Mouse (Mus musculus): ENCODE data around the gene Kpna3. TPM values are rescaled to one million over a fixed set of nuclear protein-coding genes. Genes with fewer than 3 reads are reported as not detected.

Gene Kpna3
- polyA plus RNA-seq, 1 experiment from 2014 or later = 31.5 TPM

GRCm38 (mm10) chr14:61415311-61415710, 24.4 kb downstream of the Kpna3 start:
- H3K36me3 ChIP-seq (ENCODE audit: control insufficient read depth, insufficient read depth, low read length) = no peaks in the 10 kb centered on the region
- H3K27me3 ChIP-seq (ENCODE audit: control insufficient read depth, insufficient read depth, low read length) = no peaks in the 10 kb centered on the region
- no peak overlapping the region for H3K27ac ChIP-seq (replicated peaks in 1 of 2; ENCODE audit: control insufficient read depth in 1 of 2, insufficient read depth in 1 of 2, low read depth in 2 of 2, low read length in 2 of 2)
- no peaks in the 10 kb centered on the region for H3K4me1 ChIP-seq (ENCODE audit: control insufficient read depth in 2 of 2, insufficient read depth in 2 of 2, low read length in 2 of 2)
- 83% methylated on average over 5 of the region's 5 CpGs for WGBS
- no peak for ATAC-seq (ENCODE audit: insufficient number of reproducible peaks, insufficient read depth, low FRiP score, low read depth)
- no peak overlapping the region for H3K9ac ChIP-seq (ENCODE audit: low read length)
- H3K4me3 ChIP-seq (ENCODE audit: control insufficient read depth in 1 of 2, insufficient read depth in 1 of 2, low read depth in 1 of 2, low read length in 2 of 2) = no peak overlapping the region
- no peak overlapping the region for H3K4me2 ChIP-seq (ENCODE audit: low read length)
- no peaks in the 10 kb centered on the region for H3K9me3 ChIP-seq (ENCODE audit: control insufficient read depth, low read length)

DNA sequence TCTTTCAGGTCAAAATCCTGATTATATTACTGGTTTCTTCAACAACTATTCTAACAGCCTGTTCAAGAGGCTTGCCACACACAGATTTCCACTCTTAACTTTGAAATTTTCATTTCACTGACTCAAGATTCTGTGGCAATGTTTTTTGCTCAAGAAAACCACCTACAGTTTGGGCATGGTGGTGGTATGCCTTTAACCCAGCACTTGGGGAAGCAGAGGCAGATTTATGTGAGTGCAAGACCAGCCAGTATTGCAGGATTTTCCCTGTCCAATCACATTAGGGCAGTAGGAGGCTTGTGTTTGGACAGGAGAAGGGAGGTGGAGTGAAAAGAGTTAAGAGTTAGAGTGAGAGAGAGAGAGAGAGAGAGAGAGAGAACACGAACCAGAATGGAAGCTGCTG, 24.9 kb downstream of the Kpna3 start:
- H3K27ac ChIP-seq (replicated peaks in 1 of 2; ENCODE audit: control insufficient read depth in 1 of 2, insufficient read depth in 1 of 2, low read depth in 2 of 2, low read length in 2 of 2) = no peak overlapping the region
- no peaks in the 10 kb centered on the region for H3K27me3 ChIP-seq (ENCODE audit: control insufficient read depth, insufficient read depth, low read length)
- 8% methylated on average over 1 of the region's 1 CpGs for WGBS
- no peak overlapping the region for H3K4me2 ChIP-seq (ENCODE audit: low read length)
- ATAC-seq (ENCODE audit: insufficient number of reproducible peaks, insufficient read depth, low FRiP score, low read depth) = no peak
- no peak overlapping the region for H3K4me3 ChIP-seq (ENCODE audit: control insufficient read depth in 1 of 2, insufficient read depth in 1 of 2, low read depth in 1 of 2, low read length in 2 of 2)
- no peak overlapping the region for H3K9ac ChIP-seq (ENCODE audit: low read length)
- H3K9me3 ChIP-seq (ENCODE audit: control insufficient read depth, low read length) = no peaks in the 10 kb centered on the region
- H3K36me3 ChIP-seq (ENCODE audit: control insufficient read depth, insufficient read depth, low read length) = no peaks in the 10 kb centered on the region
- H3K4me1 ChIP-seq (ENCODE audit: control insufficient read depth in 2 of 2, insufficient read depth in 2 of 2, low read length in 2 of 2) = no peaks in the 10 kb centered on the region

GRCm38 (mm10) chr14:61414199-61414598, 25.5 kb downstream of the Kpna3 start:
- Histone ChIP-seq H3K4me1 (ENCODE audit: control insufficient read depth in 2 of 2, insufficient read depth in 2 of 2, low read length in 2 of 2) (no peaks in the 10 kb centered on the region), H3K4me2 (ENCODE audit: low read length) (no peak overlapping the region), H3K9ac (ENCODE audit: low read length) (no peak overlapping the region), H3K27ac (replicated peaks in 1 of 2; ENCODE audit: control insufficient read depth in 1 of 2, insufficient read depth in 1 of 2, low read depth in 2 of 2, low read length in 2 of 2) (no peak overlapping the region), H3K4me3 (ENCODE audit: control insufficient read depth in 1 of 2, insufficient read depth in 1 of 2, low read depth in 1 of 2, low read length in 2 of 2) (no peak overlapping the region), H3K36me3 (ENCODE audit: control insufficient read depth, insufficient read depth, low read length) (no peaks in the 10 kb centered on the region), H3K27me3 (ENCODE audit: control insufficient read depth, insufficient read depth, low read length) (no peaks in the 10 kb centered on the region), H3K9me3 (ENCODE audit: control insufficient read depth, low read length) (no peaks in the 10 kb centered on the region)
- 87% methylated on average over 5 of the region's 5 CpGs for WGBS
- no peak for ATAC-seq (ENCODE audit: insufficient number of reproducible peaks, insufficient read depth, low FRiP score, low read depth)

DNA sequence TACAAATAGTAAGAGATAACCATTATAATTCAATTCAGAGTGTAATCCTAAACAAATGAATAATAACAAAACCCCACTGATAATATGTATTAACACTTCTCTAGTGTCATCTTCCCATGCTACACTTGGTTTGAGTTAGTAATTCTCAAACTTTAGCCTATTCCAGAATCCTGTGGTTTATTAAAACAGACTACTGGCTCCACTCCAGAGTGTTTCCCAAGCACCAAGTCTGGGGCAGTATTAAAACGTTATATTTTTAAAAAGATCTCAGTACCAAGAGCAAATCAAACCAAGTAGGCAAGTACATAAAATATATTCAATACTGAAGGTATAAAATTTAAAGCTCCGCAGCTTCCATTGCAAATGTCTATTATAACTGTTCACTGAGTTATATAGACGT, 26.0 kb downstream of the Kpna3 start:
- Histone ChIP-seq H3K27ac (replicated peaks in 1 of 2; ENCODE audit: control insufficient read depth in 1 of 2, insufficient read depth in 1 of 2, low read depth in 2 of 2, low read length in 2 of 2) (no peak overlapping the region), H3K9me3 (ENCODE audit: control insufficient read depth, low read length) (no peaks in the 10 kb centered on the region), H3K36me3 (ENCODE audit: control insufficient read depth, insufficient read depth, low read length) (no peaks in the 10 kb centered on the region), H3K4me2 (ENCODE audit: low read length) (no peak overlapping the region), H3K27me3 (ENCODE audit: control insufficient read depth, insufficient read depth, low read length) (no peaks in the 10 kb centered on the region), H3K9ac (ENCODE audit: low read length) (no peak overlapping the region), H3K4me1 (ENCODE audit: control insufficient read depth in 2 of 2, insufficient read depth in 2 of 2, low read length in 2 of 2) (no peaks in the 10 kb centered on the region), H3K4me3 (ENCODE audit: control insufficient read depth in 1 of 2, insufficient read depth in 1 of 2, low read depth in 1 of 2, low read length in 2 of 2) (no peak overlapping the region)
- 80% methylated on average over 3 of the region's 3 CpGs for WGBS
- no peak for ATAC-seq (ENCODE audit: insufficient number of reproducible peaks, insufficient read depth, low FRiP score, low read depth)

DNA sequence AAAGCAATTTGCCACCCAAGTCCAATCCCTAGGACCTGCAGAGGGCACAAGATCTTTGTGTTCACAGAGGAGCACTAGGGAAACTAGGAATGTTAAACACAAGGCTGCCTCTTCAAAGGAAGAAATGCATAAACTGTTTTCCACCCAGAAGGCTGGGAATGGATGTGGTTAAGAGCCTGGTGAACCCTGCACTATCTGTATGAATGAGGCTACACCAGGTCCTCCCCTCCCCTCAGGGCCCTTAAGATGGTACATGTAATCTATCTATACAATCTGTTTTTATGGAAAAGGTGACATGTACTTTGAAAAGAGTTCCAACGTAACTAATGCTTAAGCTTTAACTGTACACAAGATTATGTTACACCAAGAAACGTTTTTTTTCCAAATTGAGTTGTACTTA, 29.7 kb downstream of the Kpna3 start:
- H3K4me1 ChIP-seq (ENCODE audit: control insufficient read depth in 2 of 2, insufficient read depth in 2 of 2, low read length in 2 of 2) = 0 out of 4 replicates have a peak, but pooled peaks cover 0 to 2% of the 10 kb centered on the region in 2 experiments
- H3K36me3 ChIP-seq (ENCODE audit: control insufficient read depth, insufficient read depth, low read length) = no peaks in the 10 kb centered on the region
- 59% methylated on average over 2 of the region's 2 CpGs for WGBS
- no peak overlapping the region for H3K4me2 ChIP-seq (ENCODE audit: low read length)
- no peak for ATAC-seq (ENCODE audit: insufficient number of reproducible peaks, insufficient read depth, low FRiP score, low read depth)
- H3K27ac ChIP-seq (replicated peaks in 1 of 2; ENCODE audit: control insufficient read depth in 1 of 2, insufficient read depth in 1 of 2, low read depth in 2 of 2, low read length in 2 of 2) = no peak overlapping the region
- no peak overlapping the region for H3K4me3 ChIP-seq (ENCODE audit: control insufficient read depth in 1 of 2, insufficient read depth in 1 of 2, low read depth in 1 of 2, low read length in 2 of 2)
- no peaks in the 10 kb centered on the region for H3K9me3 ChIP-seq (ENCODE audit: control insufficient read depth, low read length)
- H3K9ac ChIP-seq (ENCODE audit: low read length) = no peak overlapping the region
- no peaks in the 10 kb centered on the region for H3K27me3 ChIP-seq (ENCODE audit: control insufficient read depth, insufficient read depth, low read length)

- no peak for ATAC-seq (ENCODE audit: insufficient number of reproducible peaks, insufficient read depth, low FRiP score, low read depth)
Measured at GRCm38 (mm10) chr14:61407055-61407454, 32.6 kb downstream of the Kpna3 start.

DNA sequence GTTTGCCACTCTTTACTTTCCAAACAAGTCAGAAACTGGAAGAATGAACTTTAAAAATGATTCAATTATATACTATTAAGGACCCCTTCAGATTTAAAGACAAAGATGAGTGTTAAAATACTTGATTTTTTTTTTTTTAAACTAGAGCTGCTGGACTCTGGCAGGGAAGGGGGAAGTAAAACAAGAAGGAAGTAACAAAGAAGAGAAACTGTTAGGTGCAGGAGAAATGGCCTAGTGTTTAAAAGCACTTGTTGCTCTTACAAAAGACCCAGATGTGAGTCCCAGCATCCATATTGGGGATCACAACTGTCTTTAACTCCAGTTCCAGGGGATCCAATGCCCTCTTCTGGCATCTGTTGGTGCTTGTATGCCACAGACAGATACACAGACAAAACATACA, 33.9 kb downstream of the Kpna3 start:
- Histone ChIP-seq H3K9ac (ENCODE audit: low read length) (no peak overlapping the region), H3K4me1 (ENCODE audit: control insufficient read depth in 2 of 2, insufficient read depth in 2 of 2, low read length in 2 of 2) (0 out of 4 replicates have a peak, but pooled peaks cover 0 to 2% of the 10 kb centered on the region in 2 experiments), H3K4me3 (ENCODE audit: control insufficient read depth in 1 of 2, insufficient read depth in 1 of 2, low read depth in 1 of 2, low read length in 2 of 2) (no peak overlapping the region), H3K4me2 (ENCODE audit: low read length) (no peak overlapping the region), H3K36me3 (ENCODE audit: control insufficient read depth, insufficient read depth, low read length) (peaks cover 11% of the 10 kb centered on the region), H3K27me3 (ENCODE audit: control insufficient read depth, insufficient read depth, low read length) (no peaks in the 10 kb centered on the region), H3K27ac (replicated peaks in 1 of 2; ENCODE audit: control insufficient read depth in 1 of 2, insufficient read depth in 1 of 2, low read depth in 2 of 2, low read length in 2 of 2) (no peak overlapping the region), H3K9me3 (ENCODE audit: control insufficient read depth, low read length) (no peaks in the 10 kb centered on the region)
- no peak for ATAC-seq (ENCODE audit: insufficient number of reproducible peaks, insufficient read depth, low FRiP score, low read depth)

More at GRCm38 (mm10) chr14:61407055-61407454, 32.6 kb downstream of the Kpna3 start:
- no peak overlapping the region for H3K4me2 ChIP-seq (ENCODE audit: low read length)
- no peak overlapping the region for H3K27ac ChIP-seq (replicated peaks in 1 of 2; ENCODE audit: control insufficient read depth in 1 of 2, insufficient read depth in 1 of 2, low read depth in 2 of 2, low read length in 2 of 2)
- H3K9ac ChIP-seq (ENCODE audit: low read length) = no peak overlapping the region
- peaks cover 3% of the 10 kb centered on the region for H3K36me3 ChIP-seq (ENCODE audit: control insufficient read depth, insufficient read depth, low read length)
- H3K9me3 ChIP-seq (ENCODE audit: control insufficient read depth, low read length) = no peaks in the 10 kb centered on the region
- no peak overlapping the region for H3K4me3 ChIP-seq (ENCODE audit: control insufficient read depth in 1 of 2, insufficient read depth in 1 of 2, low read depth in 1 of 2, low read length in 2 of 2)
- H3K4me1 ChIP-seq (ENCODE audit: control insufficient read depth in 2 of 2, insufficient read depth in 2 of 2, low read length in 2 of 2) = 0 out of 4 replicates have a peak, but pooled peaks cover 0 to 2% of the 10 kb centered on the region in 2 experiments
- WGBS = 92% methylated on average over 3 of the region's 3 CpGs
- no peaks in the 10 kb centered on the region for H3K27me3 ChIP-seq (ENCODE audit: control insufficient read depth, insufficient read depth, low read length)

- Histone ChIP-seq H3K4me3 (ENCODE audit: control insufficient read depth in 1 of 2, insufficient read depth in 1 of 2, low read depth in 1 of 2, low read length in 2 of 2) (no peak overlapping the region), H3K27ac (replicated peaks in 1 of 2; ENCODE audit: control insufficient read depth in 1 of 2, insufficient read depth in 1 of 2, low read depth in 2 of 2, low read length in 2 of 2) (no peak overlapping the region), H3K4me2 (ENCODE audit: low read length) (no peak overlapping the region), H3K9me3 (ENCODE audit: control insufficient read depth, low read length) (no peaks in the 10 kb centered on the region), H3K9ac (ENCODE audit: low read length) (no peak overlapping the region), H3K36me3 (ENCODE audit: control insufficient read depth, insufficient read depth, low read length) (peaks cover 15% of the 10 kb centered on the region), H3K4me1 (ENCODE audit: control insufficient read depth in 2 of 2, insufficient read depth in 2 of 2, low read length in 2 of 2) (0 out of 4 replicates have a peak, but pooled peaks cover 0 to 2% of the 10 kb centered on the region in 2 experiments), H3K27me3 (ENCODE audit: control insufficient read depth, insufficient read depth, low read length) (no peaks in the 10 kb centered on the region)
- ATAC-seq (ENCODE audit: insufficient number of reproducible peaks, insufficient read depth, low FRiP score, low read depth) = no peak
- 94% methylated on average over 3 of the region's 3 CpGs for WGBS
Measured at GRCm38 (mm10) chr14:61404941-61405340, 34.7 kb downstream of the Kpna3 start.
